Mouse (Mus musculus) erythroblast, embryonic 14.5 days (primary cell): ENCODE measurements around the gene Mien1. TPM values are rescaled to one million over a fixed set of nuclear protein-coding genes. Genes with fewer than 3 reads are reported as not detected.

ENCODE experiments used
- H3K27me3 ChIP-seq: 2 replicates; pipeline ENCODE4 v1.6.1; 2012; ENCODE audit warnings: inconsistent platforms; ENCODE audit not compliant: control insufficient read depth
- H3K36me3 ChIP-seq: 2 replicates; pipeline ENCODE4 v1.6.1; 2012; ENCODE audit warnings: mild to moderate bottlenecking, inconsistent platforms; ENCODE audit not compliant: control insufficient read depth
- H3K4me1 ChIP-seq: 2 replicates; pipeline ENCODE4 v1.6.1; 2012; ENCODE audit warnings: inconsistent platforms; ENCODE audit not compliant: control insufficient read depth
- H3K4me3 ChIP-seq: replicated peaks from 2 replicates; pipeline ENCODE3; 2012; ENCODE audit warnings: moderate library complexity, mild to moderate bottlenecking, inconsistent platforms
- H3K9me3 ChIP-seq: 2 replicates; pipeline ENCODE4 v1.6.1; 2012; ENCODE audit warnings: low read length, inconsistent platforms, mixed read lengths; ENCODE audit not compliant: control insufficient read depth
- GATA1 ChIP-seq: IDR thresholded peaks from 2 replicates; pipeline ENCODE4 v1.6.1; 2012; ENCODE audit warnings: low read length, inconsistent platforms, mixed read lengths
- TAL1 ChIP-seq: IDR thresholded peaks from 3 replicates; pipeline ENCODE4 v1.6.1; 2012; ENCODE audit warnings: low read length, inconsistent platforms, mixed read lengths
- polyA plus RNA-seq: library from polyadenylated mRNA; stranded (reverse); fragments of >175 nt; gene quantifications from 2 replicates; pipeline ENCODE4 v1.2.3, GENCODE M21; 2012

Mien1 gene
- polyA plus RNA-seq, 1 experiment: 4.4 TPM

- Histone ChIP-seq H3K4me3 (no peak overlapping the region), H3K4me1 (peaks cover 4% of the 10 kb centered on the region), H3K36me3 (no peaks in the 10 kb centered on the region), H3K9me3 (peaks cover 4% of the 10 kb centered on the region; the same call in 1 of the 2 replicates), H3K27me3 (peaks cover 38% of the 10 kb centered on the region)
- no peak for TF ChIP-seq GATA1
- TF ChIP-seq TAL1: no peak
Measured at GRCm38 (mm10) chr11:98443688-98444087, 4.9 kb upstream of the Mien1 start.

GRCm38 (mm10) chr11:98437441-98437840 is 1.4 kb downstream of the Mien1 start:
- H3K4me3 ChIP-seq: no peak overlapping the region
- TF ChIP-seq GATA1 (no peak), TAL1 (no peak)
- H3K9me3 ChIP-seq: peaks cover 2% of the 10 kb centered on the region; the same call in 1 of the 2 replicates
- H3K27me3 ChIP-seq: no peaks in the 10 kb centered on the region
- peaks cover 3% of the 10 kb centered on the region; the same call in 1 of the 2 replicates for H3K36me3 ChIP-seq
- H3K4me1 ChIP-seq: peaks cover 17% of the 10 kb centered on the region

GRCm38 (mm10) chr11:98435723-98436122 is 3.1 kb downstream of the Mien1 start:
- H3K27me3 ChIP-seq: no peaks in the 10 kb centered on the region
- H3K9me3 ChIP-seq: peaks cover 2% of the 10 kb centered on the region; the same call in 1 of the 2 replicates
- no peak overlapping the region for H3K4me3 ChIP-seq
- peaks cover 17% of the 10 kb centered on the region for H3K4me1 ChIP-seq
- peaks cover 3% of the 10 kb centered on the region; the same call in 1 of the 2 replicates for H3K36me3 ChIP-seq
- TF ChIP-seq TAL1 (no peak), GATA1 (no peak)

- Histone ChIP-seq H3K4me3 (no peak overlapping the region), H3K27me3 (no peaks in the 10 kb centered on the region), H3K36me3 (peaks cover 3% of the 10 kb centered on the region; the same call in 1 of the 2 replicates), H3K4me1 (no peaks in the 10 kb centered on the region), H3K9me3 (no peaks in the 10 kb centered on the region)
- no peak for TF ChIP-seq TAL1
- TF ChIP-seq GATA1: no peak
Measured at GRCm38 (mm10) chr11:98431743-98432502, 6.9 kb downstream of the Mien1 start.

GRCm38 (mm10) chr11:98428436-98428835 is 10.4 kb downstream of the Mien1 start:
- no peaks in the 10 kb centered on the region; the same call in 1 of the 2 replicates for H3K36me3 ChIP-seq
- no peaks in the 10 kb centered on the region for H3K4me1 ChIP-seq
- no peaks in the 10 kb centered on the region for H3K9me3 ChIP-seq
- TF ChIP-seq GATA1 (no peak), TAL1 (no peak)
- no peak overlapping the region for H3K4me3 ChIP-seq
- no peaks in the 10 kb centered on the region; the same call in 1 of the 2 replicates for H3K27me3 ChIP-seq

GRCm38 (mm10) chr11:98426592-98426991 is 12.2 kb downstream of the Mien1 start:
- H3K4me3 ChIP-seq: no peak overlapping the region
- TF ChIP-seq TAL1: no peak
- no peak for TF ChIP-seq GATA1
- no peaks in the 10 kb centered on the region for H3K9me3 ChIP-seq
- H3K27me3 ChIP-seq: no peaks in the 10 kb centered on the region; the same call in 1 of the 2 replicates
- no peaks in the 10 kb centered on the region; the same call in 1 of the 2 replicates for H3K36me3 ChIP-seq
- H3K4me1 ChIP-seq: no peaks in the 10 kb centered on the region

- Histone ChIP-seq H3K36me3 (no peaks in the 10 kb centered on the region; the same call in 1 of the 2 replicates), H3K9me3 (no peaks in the 10 kb centered on the region), H3K4me3 (no peak overlapping the region), H3K4me1 (peaks cover 2% of the 10 kb centered on the region; the same call in 1 of the 2 replicates), H3K27me3 (peaks cover 29% of the 10 kb centered on the region)
- no peak for TF ChIP-seq GATA1
- TF ChIP-seq TAL1: no peak
Measured at GRCm38 (mm10) chr11:98418939-98419547, 19.7 kb downstream of the Mien1 start.

GRCm38 (mm10) chr11:98418273-98418672 is 20.5 kb downstream of the Mien1 start:
- Histone ChIP-seq H3K36me3 (no peaks in the 10 kb centered on the region; the same call in 1 of the 2 replicates), H3K27me3 (peaks cover 37% of the 10 kb centered on the region)
- TF ChIP-seq TAL1 (no peak), GATA1 (no peak)

GRCm38 (mm10) chr11:98417074-98417473 is 21.7 kb downstream of the Mien1 start:
- Histone ChIP-seq H3K36me3 (no peaks in the 10 kb centered on the region), H3K27me3 (peaks cover 49% of the 10 kb centered on the region), H3K4me1 (peaks cover 2% of the 10 kb centered on the region; the same call in 1 of the 2 replicates), H3K9me3 (no peaks in the 10 kb centered on the region), H3K4me3 (no peak overlapping the region)
- TF ChIP-seq TAL1 (no peak), GATA1 (no peak)

More at GRCm38 (mm10) chr11:98418273-98418672, 20.5 kb downstream of the Mien1 start:
- H3K9me3 ChIP-seq: no peaks in the 10 kb centered on the region
- H3K4me3 ChIP-seq: no peak overlapping the region
- peaks cover 2% of the 10 kb centered on the region; the same call in 1 of the 2 replicates for H3K4me1 ChIP-seq
